Mouse (Mus musculus): ENCODE results near the gene C530008M17Rik.
A peak's percentile ranks its signal among the peaks of the same experiment; 100 is the strongest.

C530008M17Rik gene

GRCm38 (mm10) chr5:76656212-76656611 lies at the start of gene C530008M17Rik:
Gene C530008M17Rik (plus strand): TSS chr5:76656512.
- DNase-seq (ENCODE audit: low read depth, low spot score): no peak

- no peak for DNase-seq (ENCODE audit: low read depth, low spot score)
These were observed 46.5 kb upstream of the C530008M17Rik start for GRCm38 (mm10) chr5:76609702-76610370.

- no peak for DNase-seq (ENCODE audit: low read depth, low spot score)
These were observed 43.3 kb upstream of the C530008M17Rik start for GRCm38 (mm10) chr5:76612867-76613499.

GRCm38 (mm10) chr5:76615276-76615675 lies 41.0 kb upstream of the C530008M17Rik start:
- no peak for DNase-seq (ENCODE audit: low read depth, low spot score)

GRCm38 (mm10) chr5:76616196-76616747 lies 40.0 kb upstream of the C530008M17Rik start:
- DNase-seq (ENCODE audit: low read depth, low spot score): no peak

- DNase-seq (ENCODE audit: low read depth, low spot score): no peak
These were observed 37.6 kb upstream of the C530008M17Rik start for GRCm38 (mm10) chr5:76618750-76619149.

- DNase-seq (ENCODE audit: low read depth, low spot score): no peak
These were observed 32.6 kb upstream of the C530008M17Rik start for GRCm38 (mm10) chr5:76623759-76624158.

- no peak for DNase-seq (ENCODE audit: low read depth, low spot score)
These were observed 28.5 kb upstream of the C530008M17Rik start for GRCm38 (mm10) chr5:76627770-76628169.

- no peak for DNase-seq (ENCODE audit: low read depth, low spot score)
These were observed 22.3 kb upstream of the C530008M17Rik start for GRCm38 (mm10) chr5:76634012-76634411.

GRCm38 (mm10) chr5:76635592-76635991 lies 20.7 kb upstream of the C530008M17Rik start:
- peak; percentile 27 for DNase-seq (ENCODE audit: low read depth, low spot score)

- no peak for DNase-seq (ENCODE audit: low read depth, low spot score)
These were observed 14.2 kb upstream of the C530008M17Rik start for GRCm38 (mm10) chr5:76642076-76642475.

- no peak for DNase-seq (ENCODE audit: low read depth, low spot score)
These were observed 12.1 kb upstream of the C530008M17Rik start for GRCm38 (mm10) chr5:76644234-76644633.

GRCm38 (mm10) chr5:76645091-76645868 lies 11.0 kb upstream of the C530008M17Rik start:
- DNase-seq (ENCODE audit: low read depth, low spot score): no peak

GRCm38 (mm10) chr5:76649897-76650296 lies 6.4 kb upstream of the C530008M17Rik start:
- DNase-seq (ENCODE audit: low read depth, low spot score): no peak

GRCm38 (mm10) chr5:76651151-76651725 lies 5.1 kb upstream of the C530008M17Rik start:
- no peak for DNase-seq (ENCODE audit: low read depth, low spot score)

- DNase-seq (ENCODE audit: low read depth, low spot score): peak; percentile 66
These were observed 1.2 kb downstream of the C530008M17Rik start for GRCm38 (mm10) chr5:76657245-76658083.

GRCm38 (mm10) chr5:76658084-76658934 lies 2.0 kb downstream of the C530008M17Rik start:
- DNase-seq (ENCODE audit: low read depth, low spot score): no peak

GRCm38 (mm10) chr5:76659958-76660635 lies 3.8 kb downstream of the C530008M17Rik start:
- no peak for DNase-seq (ENCODE audit: low read depth, low spot score)

GRCm38 (mm10) chr5:76661310-76661709 lies 5.0 kb downstream of the C530008M17Rik start:
- no peak for DNase-seq (ENCODE audit: low read depth, low spot score)
